Mouse (Mus musculus) forebrain, embryonic 15.5 days (tissue): Measurements from ENCODE around the gene 1700061G19Rik. TPM values are rescaled to one million over a fixed set of nuclear protein-coding genes. Genes with fewer than 3 reads are reported as not detected.

Experiments used
- ATAC-seq: fragments of 200-750 bp; cut with Nextera tagmentation; replicated peaks from 2 replicates; pipeline ENCODE4 v1.8.0; 2017; ENCODE audit warnings: mild to moderate bottlenecking, moderate TSS enrichment, moderate library complexity
- H3K27ac ChIP-seq: fragments of 300-500 bp; sonication (generic); replicated peaks from 2 replicates; pipeline ENCODE4 v1.5.1; 2015; ENCODE audit warnings: mild to moderate bottlenecking, inconsistent platforms
- H3K27me3 ChIP-seq: fragments of 300-500 bp; sonication (generic); 2 replicates; pipeline ENCODE4 v1.6.1; 2015; ENCODE audit warnings: inconsistent platforms
- H3K36me3 ChIP-seq: fragments of 300-500 bp; sonication (generic); 2 replicates; pipeline ENCODE4 v1.6.1; 2015; ENCODE audit warnings: mild to moderate bottlenecking, inconsistent platforms
- H3K4me1 ChIP-seq: fragments of 300-500 bp; sonication (generic); 2 replicates; pipeline ENCODE4 v1.6.1; 2015; ENCODE audit warnings: inconsistent platforms
- H3K4me2 ChIP-seq: fragments of 300-500 bp; sonication (generic); replicated peaks from 2 replicates; pipeline ENCODE4 v1.6.1; 2015; ENCODE audit warnings: mild to moderate bottlenecking, inconsistent platforms
- H3K4me3 ChIP-seq: fragments of 300-500 bp; sonication (generic); 2 replicates; pipeline ENCODE4 v1.5.1; 2015; ENCODE audit warnings: mild to moderate bottlenecking, inconsistent platforms
- H3K9ac ChIP-seq: fragments of 300-500 bp; sonication (generic); replicated peaks from 2 replicates; pipeline ENCODE4 v1.6.1; 2015; ENCODE audit warnings: mild to moderate bottlenecking, inconsistent platforms
- H3K9me3 ChIP-seq: fragments of 300-500 bp; sonication (generic); 2 replicates; pipeline ENCODE4 v1.6.1; 2016; ENCODE audit warnings: inconsistent platforms
- WGBS: fragments of 180-500 bp; shearing (Covaris S2); methylation state at CpG from one replicate; pipeline ENCODE4 v1.1.7; 2015; ENCODE audit warnings: mixed read lengths; 5-methylcytosine and 5-hydroxymethylcytosine counted together
- polyA plus RNA-seq: library from polyadenylated mRNA; unstranded; fragments of >200 nt; fragmentation: Nextera tagmentation; extraction: Ambion mirVana; gene quantifications from 2 replicates; pipeline ENCODE4 v1.2.1, GENCODE M21; 2015

The 1700061G19Rik gene
- polyA plus RNA-seq, 1 experiment from 2014 or later = 0.50 TPM

DNA sequence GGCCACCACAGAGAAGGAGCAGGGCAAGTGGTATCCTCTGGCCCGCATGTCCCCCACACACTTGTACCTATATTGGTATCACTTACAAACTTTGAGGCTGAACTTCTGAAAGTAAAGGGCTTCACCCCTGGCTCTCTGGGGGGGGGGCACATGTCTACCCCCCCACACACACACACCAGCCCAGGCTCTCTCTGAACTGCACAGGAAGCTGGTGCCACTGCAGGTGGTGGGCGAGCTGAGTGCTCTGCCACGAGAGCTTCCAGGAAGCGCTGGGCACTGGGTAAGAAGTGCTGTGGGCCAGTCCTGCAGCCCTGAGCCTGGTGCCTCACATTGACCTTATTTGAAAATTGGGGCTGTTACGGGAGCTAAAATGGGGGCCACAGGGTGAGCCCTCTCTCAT, 31.6 kb upstream of the 1700061G19Rik start:
- no peak overlapping the region for H3K4me3 ChIP-seq
- no peak overlapping the region for H3K4me2 ChIP-seq
- no peaks in the 10 kb centered on the region for H3K27me3 ChIP-seq
- no peaks in the 10 kb centered on the region for H3K36me3 ChIP-seq
- H3K9ac ChIP-seq = no peak overlapping the region
- H3K4me1 ChIP-seq = no peaks in the 10 kb centered on the region
- WGBS = 81% methylated on average over 5 of the region's 5 CpGs
- ATAC-seq = no peak
- no peak overlapping the region for H3K27ac ChIP-seq
- no peaks in the 10 kb centered on the region for H3K9me3 ChIP-seq

DNA sequence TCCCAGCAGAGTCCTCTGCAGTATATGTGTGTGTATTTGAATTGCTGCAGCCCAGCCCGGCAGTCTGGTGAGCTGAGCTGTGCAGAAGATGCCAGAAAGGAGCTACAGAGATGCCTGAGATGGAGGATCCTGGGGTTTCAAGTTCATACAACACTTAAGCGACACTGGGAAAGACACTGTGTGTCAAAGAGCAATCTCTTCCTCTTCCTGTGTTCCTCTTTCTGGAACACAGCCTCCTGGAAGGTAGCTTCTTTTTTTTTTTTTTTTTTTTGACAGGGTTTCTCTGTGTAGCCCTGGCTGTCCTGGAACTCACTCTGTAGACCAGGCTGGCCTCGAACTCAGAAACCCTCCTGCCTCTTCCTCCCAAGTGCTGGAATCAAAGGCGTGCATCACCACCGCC, 26.5 kb upstream of the 1700061G19Rik start:
- no peak for ATAC-seq
- H3K9ac ChIP-seq = no peak overlapping the region
- H3K36me3 ChIP-seq = no peaks in the 10 kb centered on the region
- H3K4me2 ChIP-seq = no peak overlapping the region
- no peaks in the 10 kb centered on the region for H3K4me1 ChIP-seq
- no peaks in the 10 kb centered on the region for H3K9me3 ChIP-seq
- H3K27me3 ChIP-seq = no peaks in the 10 kb centered on the region
- 85% methylated on average over 5 of the region's 5 CpGs for WGBS
- H3K4me3 ChIP-seq = no peak overlapping the region
- no peak overlapping the region for H3K27ac ChIP-seq

GRCm38 (mm10) chr17:56849710-56850109, 25.6 kb upstream of the 1700061G19Rik start:
- WGBS = 85% methylated on average over 13 of the region's 13 CpGs
- H3K4me3 ChIP-seq = no peak overlapping the region
- H3K36me3 ChIP-seq = no peaks in the 10 kb centered on the region
- H3K4me1 ChIP-seq = no peaks in the 10 kb centered on the region
- H3K27me3 ChIP-seq = no peaks in the 10 kb centered on the region
- no peak overlapping the region for H3K27ac ChIP-seq
- no peaks in the 10 kb centered on the region for H3K9me3 ChIP-seq
- no peak for ATAC-seq
- no peak overlapping the region for H3K9ac ChIP-seq
- H3K4me2 ChIP-seq = no peak overlapping the region

GRCm38 (mm10) chr17:56851167-56851566, 24.1 kb upstream of the 1700061G19Rik start:
- Histone ChIP-seq H3K4me3 (no peak overlapping the region), H3K36me3 (no peaks in the 10 kb centered on the region), H3K9ac (no peak overlapping the region), H3K27me3 (no peaks in the 10 kb centered on the region), H3K4me2 (no peak overlapping the region), H3K27ac (no peak overlapping the region), H3K4me1 (no peaks in the 10 kb centered on the region), H3K9me3 (no peaks in the 10 kb centered on the region)
- ATAC-seq = no peak
- WGBS = 53% methylated on average over 3 of the region's 3 CpGs

DNA sequence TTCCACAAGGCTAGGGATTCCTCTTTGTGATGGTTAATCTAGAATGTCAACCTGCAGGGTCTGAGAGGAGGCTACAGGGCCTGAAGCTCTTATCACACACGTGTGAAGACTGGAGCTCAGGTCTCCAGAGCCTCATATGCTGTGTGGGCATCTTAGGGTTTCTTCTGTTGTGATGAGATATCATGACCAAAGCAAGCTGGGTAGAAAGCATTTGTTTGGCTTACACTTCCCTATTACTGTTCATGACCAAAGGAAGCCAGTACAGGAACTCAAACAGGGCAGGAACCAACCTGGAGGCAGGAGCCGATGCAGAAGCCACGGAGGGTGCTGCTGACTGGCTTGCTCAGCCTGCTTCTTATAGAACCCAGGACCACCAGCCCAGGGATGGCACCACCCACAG, 19.9 kb upstream of the 1700061G19Rik start:
- Histone ChIP-seq H3K4me1 (peaks cover 3% of the 10 kb centered on the region; the same call in 1 of the 2 replicates), H3K36me3 (no peaks in the 10 kb centered on the region), H3K27me3 (no peaks in the 10 kb centered on the region), H3K27ac (no peak overlapping the region), H3K9ac (no peak overlapping the region), H3K4me3 (no peak overlapping the region), H3K4me2 (no peak overlapping the region), H3K9me3 (no peaks in the 10 kb centered on the region)
- 75% methylated on average over 3 of the region's 3 CpGs for WGBS
- no peak for ATAC-seq

GRCm38 (mm10) chr17:56858216-56858615, 17.1 kb upstream of the 1700061G19Rik start:
- 49% methylated on average over 4 of the region's 4 CpGs for WGBS
- no peak; the same call in 1 of the 2 replicates for ATAC-seq
- H3K9ac ChIP-seq = no peak overlapping the region
- H3K27me3 ChIP-seq = no peaks in the 10 kb centered on the region
- H3K36me3 ChIP-seq = no peaks in the 10 kb centered on the region
- H3K4me2 ChIP-seq = no peak overlapping the region
- H3K4me3 ChIP-seq = no peak overlapping the region
- no peak overlapping the region for H3K27ac ChIP-seq
- peaks cover 3% of the 10 kb centered on the region; the same call in 1 of the 2 replicates for H3K4me1 ChIP-seq
- H3K9me3 ChIP-seq = no peaks in the 10 kb centered on the region

- H3K4me2 ChIP-seq = no peak overlapping the region
- no peak for ATAC-seq
- no peaks in the 10 kb centered on the region for H3K27me3 ChIP-seq
- H3K9ac ChIP-seq = no peak overlapping the region
- WGBS = 39% methylated on average over 7 of the region's 7 CpGs
- H3K36me3 ChIP-seq = no peaks in the 10 kb centered on the region
- no peak overlapping the region for H3K27ac ChIP-seq
- H3K4me3 ChIP-seq = no peak overlapping the region
- H3K9me3 ChIP-seq = no peaks in the 10 kb centered on the region
- H3K4me1 ChIP-seq = peaks cover 3% of the 10 kb centered on the region; the same call in 1 of the 2 replicates
Measured at GRCm38 (mm10) chr17:56858922-56859321, 16.4 kb upstream of the 1700061G19Rik start.

DNA sequence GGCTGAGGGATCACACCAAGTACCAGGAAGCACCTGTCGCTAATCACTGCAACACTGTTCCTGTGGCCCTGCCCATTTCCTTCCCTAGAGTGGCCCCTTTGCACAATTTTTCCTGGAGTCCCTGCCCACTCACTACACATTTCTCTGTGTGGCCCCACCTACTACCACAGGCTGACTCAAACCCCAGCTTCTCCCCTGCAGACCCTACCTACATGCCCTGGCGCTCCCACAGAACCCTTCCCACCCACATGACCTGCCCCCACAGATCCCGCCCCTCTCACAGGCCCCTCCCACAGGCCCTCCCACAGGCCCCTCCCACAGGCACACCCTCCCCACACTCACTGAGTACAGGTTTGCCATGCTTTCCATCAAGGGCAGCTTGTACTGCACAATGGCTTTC, 14.1 kb upstream of the 1700061G19Rik start:
- no peak for ATAC-seq
- WGBS = 72% methylated on average over 3 of the region's 3 CpGs
- Histone ChIP-seq H3K27me3 (no peaks in the 10 kb centered on the region), H3K36me3 (no peaks in the 10 kb centered on the region), H3K27ac (no peak overlapping the region), H3K4me2 (no peak overlapping the region), H3K9me3 (no peaks in the 10 kb centered on the region), H3K4me3 (no peak overlapping the region), H3K9ac (no peak overlapping the region), H3K4me1 (peaks cover 3% of the 10 kb centered on the region; the same call in 1 of the 2 replicates)

DNA sequence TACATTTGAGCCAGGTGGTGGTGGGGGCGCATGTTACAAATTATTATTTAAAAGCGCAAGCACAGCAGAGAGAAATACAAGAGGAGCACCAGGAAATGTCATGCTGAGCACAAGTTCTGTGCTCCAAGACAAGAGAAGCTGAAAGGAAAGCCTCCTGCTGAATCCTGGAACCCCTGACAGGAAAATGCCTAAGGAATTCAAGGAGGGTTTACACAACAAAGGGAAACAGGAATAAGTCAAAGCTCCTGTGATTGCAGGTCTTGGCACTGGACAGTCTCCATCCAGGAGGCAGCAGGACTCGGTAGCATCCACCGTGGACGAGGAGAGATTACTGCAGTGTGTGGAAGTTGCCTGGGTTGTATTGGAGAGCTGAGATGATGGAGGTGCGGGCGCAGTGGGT, 9.2 kb upstream of the 1700061G19Rik start:
- WGBS = 79% methylated on average over 7 of the region's 7 CpGs
- H3K9ac ChIP-seq = no peak overlapping the region
- no peaks in the 10 kb centered on the region for H3K4me1 ChIP-seq
- no peaks in the 10 kb centered on the region for H3K27me3 ChIP-seq
- no peak overlapping the region for H3K4me3 ChIP-seq
- H3K27ac ChIP-seq = no peak overlapping the region
- no peak overlapping the region for H3K4me2 ChIP-seq
- no peaks in the 10 kb centered on the region for H3K36me3 ChIP-seq
- ATAC-seq = no peak
- H3K9me3 ChIP-seq = no peaks in the 10 kb centered on the region

DNA sequence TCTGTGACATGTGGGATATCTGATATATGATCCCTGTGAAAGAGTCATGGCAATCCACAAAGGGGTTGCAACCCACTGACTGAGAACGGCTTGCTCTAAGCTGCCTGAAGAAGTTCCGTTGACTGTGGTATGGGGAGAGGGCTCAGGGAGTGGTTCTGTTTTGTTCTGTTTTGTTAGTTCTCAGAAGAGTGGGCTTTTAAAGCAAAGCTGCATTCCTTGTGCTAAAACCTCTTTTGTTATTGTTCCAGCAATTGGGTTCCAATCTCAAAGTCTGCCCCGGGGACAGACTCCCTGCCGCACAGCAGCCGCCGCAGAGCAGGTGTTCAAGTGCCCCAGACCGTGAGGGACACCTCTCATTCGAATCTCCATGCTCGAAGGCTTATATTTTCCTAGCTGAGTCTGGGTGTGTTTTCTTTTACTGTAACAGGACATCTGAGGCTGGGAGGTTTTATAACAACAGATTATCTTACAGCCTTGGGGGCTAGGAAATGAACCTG, 5.7 kb upstream of the 1700061G19Rik start:
- Histone ChIP-seq H3K4me3 (no peak overlapping the region), H3K9me3 (no peaks in the 10 kb centered on the region), H3K27ac (no peak overlapping the region), H3K36me3 (no peaks in the 10 kb centered on the region), H3K4me2 (no peak overlapping the region), H3K9ac (no peak overlapping the region), H3K4me1 (no peaks in the 10 kb centered on the region), H3K27me3 (no peaks in the 10 kb centered on the region)
- ATAC-seq = no peak
- WGBS = 44% methylated on average over 9 of the region's 9 CpGs

- no peak overlapping the region for H3K9ac ChIP-seq
Measured at GRCm38 (mm10) chr17:56870287-56870953, 4.9 kb upstream of the 1700061G19Rik start.

GRCm38 (mm10) chr17:56871767-56872166, 3.5 kb upstream of the 1700061G19Rik start:
- Histone ChIP-seq H3K4me3 (no peak overlapping the region), H3K4me1 (no peaks in the 10 kb centered on the region), H3K9ac (no peak overlapping the region), H3K9me3 (no peaks in the 10 kb centered on the region), H3K4me2 (no peak overlapping the region), H3K27me3 (no peaks in the 10 kb centered on the region), H3K36me3 (no peaks in the 10 kb centered on the region), H3K27ac (no peak overlapping the region)
- 84% methylated on average over 8 of the region's 8 CpGs for WGBS
- ATAC-seq = no peak

More at GRCm38 (mm10) chr17:56870287-56870953, 4.9 kb upstream of the 1700061G19Rik start:
- ATAC-seq = no peak
- no peak overlapping the region for H3K4me2 ChIP-seq
- H3K9me3 ChIP-seq = no peaks in the 10 kb centered on the region
- H3K36me3 ChIP-seq = no peaks in the 10 kb centered on the region
- no peaks in the 10 kb centered on the region for H3K4me1 ChIP-seq
- no peaks in the 10 kb centered on the region for H3K27me3 ChIP-seq
- H3K4me3 ChIP-seq = no peak overlapping the region
- 74% methylated on average over 15 of the region's 15 CpGs for WGBS
- H3K27ac ChIP-seq = no peak overlapping the region

DNA sequence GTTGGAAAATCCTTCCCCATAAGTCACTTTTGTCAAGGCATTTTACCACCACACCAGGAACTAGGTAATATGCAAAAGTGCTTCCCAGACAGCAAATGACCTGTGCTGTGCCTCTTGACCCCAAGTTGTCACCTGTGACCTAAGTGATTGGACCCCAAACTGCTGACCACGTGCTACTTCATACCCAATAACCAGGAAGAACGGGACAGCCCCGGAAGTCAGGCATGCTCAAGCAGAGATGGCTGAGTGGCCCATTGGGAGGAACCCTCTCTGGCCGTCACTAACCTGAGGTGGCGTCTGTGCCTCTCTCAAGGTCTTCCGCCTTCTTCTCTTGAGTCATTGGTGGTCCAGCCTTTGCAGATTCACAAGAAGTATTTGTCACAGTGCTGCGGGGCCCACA, 2.8 kb upstream of the 1700061G19Rik start:
- H3K4me1 ChIP-seq = no peaks in the 10 kb centered on the region
- no peak overlapping the region for H3K4me3 ChIP-seq
- WGBS = 86% methylated on average over 7 of the region's 7 CpGs
- no peak overlapping the region for H3K27ac ChIP-seq
- no peak overlapping the region for H3K9ac ChIP-seq
- H3K27me3 ChIP-seq = no peaks in the 10 kb centered on the region
- no peaks in the 10 kb centered on the region for H3K9me3 ChIP-seq
- no peak overlapping the region for H3K4me2 ChIP-seq
- no peak for ATAC-seq
- H3K36me3 ChIP-seq = no peaks in the 10 kb centered on the region
